Mouse (Mus musculus): ENCODE data around the gene Lrrc75b. TPM values are rescaled to one million over a fixed set of nuclear protein-coding genes. Genes with fewer than 3 reads are reported as not detected.

Gene Lrrc75b
- total RNA-seq (2012; rRNA removed) = not detected in 2 replicates
- polyA plus RNA-seq (2012; ENCODE audit: insufficient read depth in 1 of 2, insufficient read length in 2 of 2, low read depth in 1 of 2, low replicate concordance in 2 of 2, missing spikeins in 1 of 2) = not detected

DNA sequence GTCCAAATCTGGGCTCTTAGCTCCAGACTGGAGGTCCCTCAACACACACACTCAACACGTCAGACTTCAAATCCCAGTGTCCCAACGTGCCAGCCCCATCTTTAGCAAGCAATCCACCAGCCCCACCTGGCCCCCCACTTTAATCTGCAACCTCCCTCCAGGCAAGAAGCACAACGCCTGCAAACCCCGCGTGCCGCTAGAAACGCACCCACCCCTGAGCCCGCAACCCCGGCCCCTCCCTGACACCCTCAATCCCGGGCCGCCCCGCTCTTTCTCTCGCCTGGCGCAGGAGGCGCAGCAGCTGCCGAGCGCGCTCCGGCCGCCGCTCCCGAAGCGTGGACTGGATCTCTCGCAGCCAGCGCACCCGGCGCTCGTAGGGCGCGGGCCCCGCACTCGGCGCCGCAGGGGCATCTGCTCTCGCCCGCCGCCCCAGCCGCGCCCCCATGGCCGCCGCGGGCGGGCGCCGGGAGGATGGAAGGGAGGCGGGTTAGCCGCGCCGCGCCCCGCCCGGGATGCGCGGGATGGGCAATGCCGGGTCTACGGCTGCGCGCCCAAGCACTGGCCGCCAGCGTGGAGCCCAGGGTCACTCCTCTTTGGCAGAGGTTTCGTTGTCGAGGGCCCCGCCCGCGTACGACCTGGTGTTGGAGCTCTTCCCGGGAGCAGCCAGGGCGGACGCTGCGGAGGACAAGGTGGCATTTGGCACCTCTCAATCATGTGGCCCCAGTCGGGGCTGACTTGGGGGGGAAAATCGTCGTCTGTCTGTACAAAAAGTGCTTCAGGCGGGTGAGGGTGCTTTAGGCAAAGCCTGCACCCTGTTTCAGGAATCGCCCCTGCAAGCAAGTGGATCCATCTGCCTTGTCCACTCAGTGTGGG lies at the start of gene Lrrc75b:
TSS of gene Lrrc75b (minus strand) at position 655 of the 873 bp plus-strand sequence.
- Histone ChIP-seq H3K27me3 (ENCODE audit: control insufficient read depth in 1 of 2, insufficient read depth in 2 of 2, low read length in 2 of 2) (no peaks in the 10 kb centered on the region), H3K36me3 (ENCODE audit: control insufficient read depth in 1 of 2, insufficient read depth in 2 of 2, low read length in 2 of 2) (peaks cover 0 to 6% of the 10 kb centered on the region in 2 experiments; a peak in 2 of 4 replicates), H3K79me2 (ENCODE audit: control insufficient read depth, insufficient read depth, low read length, poor library complexity) (no peaks in the 10 kb centered on the region), H3K27ac (ENCODE audit: control insufficient read depth, low read depth, low read length) (no peak within 1 kb of the TSS), H3K9ac (ENCODE audit: control insufficient read depth, low read depth, low read length, poor library complexity, severe bottlenecking) (no peak within 1 kb of the TSS), H3K4me3 (ENCODE audit: control insufficient read depth in 1 of 2, insufficient read depth in 1 of 2, low read depth in 2 of 2, low read length in 2 of 2) (no peak within 1 kb of the TSS), H3K9me3 (replicated peaks; ENCODE audit: insufficient read depth, low read length) (no peaks in the 10 kb centered on the region), H3K4me1 (ENCODE audit: control insufficient read depth in 1 of 2, insufficient read depth in 2 of 2, low read length in 2 of 2) (peaks cover 2 to 19% of the 10 kb centered on the region in 2 experiments; a peak in 3 of 4 replicates)
- TF ChIP-seq MAX (IDR thresholded peaks at IDR 0.05; ENCODE audit: low read length) (no peak), USF1 (IDR thresholded peaks at IDR 0.05; ENCODE audit: low read depth, low read length) (no peak), GABPA (IDR thresholded peaks at IDR 0.05; ENCODE audit: low read depth, low read length) (no peak), NELFE (IDR thresholded peaks at IDR 0.05; ENCODE audit: low read depth, low read length) (no peak), MAFK (IDR thresholded peaks at IDR 0.05; ENCODE audit: borderline replicate concordance, low read depth, low read length) (no peak), POLR2AphosphoS2 (IDR thresholded peaks at IDR 0.05; ENCODE audit: low read length) (no peak)
- DNase-seq (ENCODE audit: low read depth, low spot score) = no peak

DNA sequence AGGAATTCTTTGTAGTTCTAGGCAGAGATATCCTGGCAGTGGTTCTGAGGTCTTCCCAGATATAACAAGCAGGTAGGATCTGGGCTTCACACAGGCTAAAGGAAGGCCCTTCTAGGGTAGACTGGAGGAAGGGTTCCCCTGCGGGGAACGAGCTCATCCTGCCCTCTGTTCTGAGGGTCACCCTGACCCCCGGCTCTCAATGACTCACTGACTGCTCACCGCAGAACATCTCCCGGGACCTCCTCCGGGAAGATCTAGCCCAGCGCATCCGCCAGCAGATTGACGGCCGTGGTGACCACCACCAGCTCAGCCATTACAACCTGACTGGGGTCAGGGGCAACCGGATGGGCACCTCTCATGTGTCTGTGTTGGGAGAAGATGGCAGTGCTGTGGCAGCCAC lies 48.8 kb upstream of the Lrrc75b start:
- H3K36me3 ChIP-seq (ENCODE audit: control insufficient read depth in 1 of 2, insufficient read depth in 2 of 2, low read length in 2 of 2) = no peaks in the 10 kb centered on the region
- TF ChIP-seq E2F4 (IDR thresholded peaks at IDR 0.05; ENCODE audit: borderline replicate concordance, low read depth, low read length) (no peak), SIN3A (IDR thresholded peaks at IDR 0.05; ENCODE audit: low read length) (no peak), HCFC1 (IDR thresholded peaks at IDR 0.05; ENCODE audit: low read depth, low read length) (no peak), POLR2AphosphoS2 (IDR thresholded peaks at IDR 0.05; ENCODE audit: low read length) (no peak), ZMIZ1 (IDR thresholded peaks at IDR 0.05; ENCODE audit: low read depth, low read length) (no peak), SMC3 (IDR thresholded peaks at IDR 0.05; ENCODE audit: low read depth, low read length) (no peak), POLR2A (IDR thresholded peaks at IDR 0.05; ENCODE audit: control insufficient read depth in 1 of 2, insufficient read depth in 1 of 2, low read depth in 1 of 2, low read length in 2 of 2, poor library complexity in 1 of 2) (no peak), ETS1 (IDR thresholded peaks at IDR 0.05; ENCODE audit: low read depth, low read length) (no peak), ELF1 (IDR thresholded peaks at IDR 0.05; ENCODE audit: low read depth, low read length) (no peak), UBTF (IDR thresholded peaks at IDR 0.05; ENCODE audit: borderline replicate concordance, insufficient read depth, low read depth, low read length) (no peak), TBP (IDR thresholded peaks at IDR 0.05; ENCODE audit: low read depth, low read length) (no peak), MAX (IDR thresholded peaks at IDR 0.05; ENCODE audit: low read length) (no peak)
- H3K4me1 ChIP-seq (ENCODE audit: control insufficient read depth in 1 of 2, insufficient read depth in 2 of 2, low read length in 2 of 2) = no peaks in the 10 kb centered on the region
- no peak overlapping the region for H3K4me3 ChIP-seq (ENCODE audit: control insufficient read depth in 1 of 2, insufficient read depth in 1 of 2, low read depth in 2 of 2, low read length in 2 of 2)
- no peak overlapping the region for H3K9ac ChIP-seq (ENCODE audit: control insufficient read depth, low read depth, low read length, poor library complexity, severe bottlenecking)
- no peaks in the 10 kb centered on the region for H3K27me3 ChIP-seq (ENCODE audit: control insufficient read depth in 1 of 2, insufficient read depth in 2 of 2, low read length in 2 of 2)
- no peak for DNase-seq (ENCODE audit: low read depth, low spot score)
- H3K9me3 ChIP-seq (replicated peaks; ENCODE audit: insufficient read depth, low read length) = no peaks in the 10 kb centered on the region
- H3K79me2 ChIP-seq (ENCODE audit: control insufficient read depth, insufficient read depth, low read length, poor library complexity) = no peaks in the 10 kb centered on the region
- no peak overlapping the region for H3K27ac ChIP-seq (ENCODE audit: control insufficient read depth, low read depth, low read length)
